Mouse (Mus musculus) granulocyte monocyte progenitor cell, adult 5-6 weeks (primary cell): ENCODE data around the gene Tbck. TPM values are rescaled to one million over a fixed set of nuclear protein-coding genes. Genes with fewer than 3 reads are reported as not detected.

Experiments used
- ATAC-seq: replicated peaks from 2 replicates; pipeline ENCODE4 v1.8.0; 2016; ENCODE audit warnings: mild to moderate bottlenecking, moderate TSS enrichment, inconsistent platforms; ENCODE audit not compliant: poor library complexity, severe bottlenecking
- total RNA-seq, 2 experiments: library from RNA; stranded (forward) in 1 of 2; stranded (reverse) in 1 of 2; fragments of 200-712, 200-1000 nt in 1 of 2; fragments of >200 nt in 1 of 2; fragmentation: Nextera tagmentation in 1 of 2; gene quantifications; 2 replicates each; pipeline ENCODE4 v1.2.3; 2014 to 2017

The Tbck gene
- total RNA-seq, 2 experiments from 2014 or later: 14.4 to 19.9 TPM

- ATAC-seq: no peak
Measured at GRCm38 (mm10) chr3:132752772-132753171, 68.8 kb downstream of the Tbck start.

- ATAC-seq: peak; percentile 52; the same call in 1 of the 2 replicates
Measured at GRCm38 (mm10) chr3:132756274-132756673, 72.3 kb downstream of the Tbck start.

- ATAC-seq: no peak
Measured at GRCm38 (mm10) chr3:132766033-132766726, 82.2 kb downstream of the Tbck start.

DNA sequence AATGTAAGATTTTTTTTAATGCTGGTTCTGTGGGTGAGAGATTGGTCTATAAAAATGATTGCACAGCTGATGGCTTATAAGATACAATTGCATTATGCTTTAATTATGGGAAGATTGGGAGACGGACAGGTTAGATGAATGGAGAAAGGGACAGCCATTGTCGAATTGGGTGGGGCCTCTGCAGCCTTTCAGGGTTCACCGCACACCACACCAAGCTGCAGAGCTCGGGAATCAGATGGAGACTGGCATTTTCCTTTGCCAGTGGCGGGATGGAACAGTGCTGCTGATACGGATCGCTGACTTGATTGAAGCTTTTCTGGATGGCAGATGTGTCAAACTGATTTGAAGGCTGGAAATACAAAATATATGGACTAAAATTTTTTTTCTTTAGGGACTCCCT, 88.1 kb downstream of the Tbck start:
- no peak for ATAC-seq

DNA sequence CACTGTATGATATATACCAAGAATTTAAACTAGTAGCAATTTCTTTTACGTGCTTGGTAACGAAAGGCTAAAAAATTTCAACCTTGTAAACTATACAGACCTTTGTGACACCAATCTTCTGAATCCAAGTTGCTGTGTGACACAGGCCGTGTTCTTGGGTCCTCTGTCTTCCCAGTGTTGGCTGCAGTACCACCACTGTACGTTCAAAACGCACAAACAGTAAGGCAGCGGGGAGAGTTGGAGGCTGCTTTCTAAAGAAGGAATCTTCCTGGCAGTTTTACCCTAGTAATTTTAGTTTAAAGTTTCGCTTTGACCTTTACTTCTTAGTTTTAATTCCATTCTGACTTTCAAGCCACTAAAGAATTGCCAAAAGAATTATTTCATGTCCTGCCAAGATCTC, 92.7 kb downstream of the Tbck start:
- no peak for ATAC-seq

DNA sequence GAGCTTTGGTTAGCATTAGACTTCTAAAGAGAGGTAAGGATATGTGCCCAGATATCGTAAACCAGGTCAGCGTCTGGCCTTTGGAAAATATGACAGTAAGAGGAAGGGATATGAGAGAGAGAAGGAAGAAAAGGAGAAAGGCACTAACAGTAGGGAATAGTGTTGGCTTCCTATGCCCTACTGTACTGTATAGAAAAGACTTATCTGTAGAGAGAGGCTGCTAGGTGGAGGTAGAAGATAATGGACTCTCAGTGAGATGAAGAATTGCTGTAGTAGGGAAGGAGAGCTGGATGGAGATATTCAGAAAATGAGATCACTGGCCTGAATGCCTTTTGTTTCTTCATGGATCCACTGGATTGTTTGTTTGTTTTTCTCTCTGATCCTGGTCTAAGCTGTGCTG, 97.2 kb downstream of the Tbck start:
- no peak for ATAC-seq

DNA sequence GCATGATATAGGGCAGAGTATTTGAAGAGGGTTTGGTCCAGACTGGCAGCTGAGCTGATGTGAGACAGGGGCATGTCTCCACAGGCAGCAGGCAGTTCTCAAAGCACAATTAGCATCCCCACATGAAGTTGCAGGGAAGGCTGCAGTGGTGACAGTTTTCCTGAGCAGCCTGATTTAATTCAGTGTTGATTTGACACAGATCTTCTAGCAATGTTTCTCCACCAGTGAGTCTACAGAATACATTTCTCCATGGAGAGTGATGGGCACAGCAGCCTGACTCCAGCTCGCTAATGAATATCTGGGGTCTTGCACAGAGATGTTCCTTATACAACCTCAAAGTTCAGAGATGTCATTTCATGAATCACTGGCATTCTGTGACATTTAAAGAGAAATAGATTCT, 99.1 kb downstream of the Tbck start:
- ATAC-seq: no peak

- no peak for ATAC-seq
Measured at GRCm38 (mm10) chr3:132784732-132785131, 100.8 kb downstream of the Tbck start.

DNA sequence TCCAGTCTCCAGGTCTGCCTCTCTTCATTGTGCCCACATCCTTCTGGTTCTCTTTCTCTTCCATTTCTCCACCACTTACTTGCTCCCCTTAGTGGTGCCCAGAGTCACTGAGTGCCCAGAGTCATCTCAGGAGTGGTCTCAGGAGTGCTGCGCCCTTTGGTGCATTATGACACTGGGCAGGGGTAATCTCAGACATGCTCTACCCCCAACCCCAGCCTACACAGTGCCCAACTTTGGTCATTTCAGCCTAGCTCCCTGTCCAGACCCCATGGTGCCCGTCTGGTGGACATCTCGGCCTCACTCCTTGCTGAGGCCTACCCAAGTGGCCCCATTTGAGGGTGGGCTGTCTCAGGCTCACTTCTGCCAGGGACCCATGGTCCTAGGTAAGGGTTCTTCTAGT, 102.7 kb downstream of the Tbck start:
- ATAC-seq: no peak

GRCm38 (mm10) chr3:132787775-132788174, 103.8 kb downstream of the Tbck start:
- ATAC-seq: no peak

DNA sequence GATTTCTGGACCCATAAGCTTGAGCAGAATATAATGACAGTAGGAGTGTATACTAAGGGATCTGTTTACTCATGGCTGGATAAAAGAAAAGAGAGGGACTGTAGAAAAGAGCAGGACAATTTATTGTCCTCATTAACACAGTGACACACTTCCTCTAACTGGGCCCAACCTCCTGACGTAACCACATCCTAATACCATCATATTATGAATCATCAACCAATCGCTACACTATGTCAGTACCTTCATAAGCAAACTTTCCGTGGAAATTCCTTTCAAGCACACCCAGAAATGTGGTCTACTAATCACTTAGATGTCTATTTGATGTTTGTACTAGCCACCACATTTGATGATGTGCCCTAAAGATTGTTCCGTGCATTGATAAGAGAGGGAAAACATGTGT, 107.2 kb downstream of the Tbck start:
- no peak for ATAC-seq

DNA sequence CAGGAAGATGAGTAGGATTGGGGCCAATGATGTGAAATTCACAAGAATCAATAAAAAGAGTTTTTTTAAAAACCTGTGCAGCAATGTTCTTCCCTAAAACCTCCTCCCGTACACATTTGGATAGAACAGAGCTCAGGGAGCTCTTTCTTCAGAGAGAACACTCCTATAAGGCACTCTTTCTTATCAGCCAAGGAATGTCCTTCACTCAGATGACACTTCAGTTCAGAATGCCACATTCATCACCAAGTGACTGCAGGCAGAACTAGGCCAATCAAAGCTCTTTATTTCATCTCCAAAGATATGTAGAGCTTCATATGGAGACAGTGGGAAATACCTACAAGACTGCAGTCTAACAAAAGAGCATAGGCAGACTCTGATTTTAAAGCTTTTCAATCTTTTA, 116.3 kb downstream of the Tbck start:
- no peak for ATAC-seq

DNA sequence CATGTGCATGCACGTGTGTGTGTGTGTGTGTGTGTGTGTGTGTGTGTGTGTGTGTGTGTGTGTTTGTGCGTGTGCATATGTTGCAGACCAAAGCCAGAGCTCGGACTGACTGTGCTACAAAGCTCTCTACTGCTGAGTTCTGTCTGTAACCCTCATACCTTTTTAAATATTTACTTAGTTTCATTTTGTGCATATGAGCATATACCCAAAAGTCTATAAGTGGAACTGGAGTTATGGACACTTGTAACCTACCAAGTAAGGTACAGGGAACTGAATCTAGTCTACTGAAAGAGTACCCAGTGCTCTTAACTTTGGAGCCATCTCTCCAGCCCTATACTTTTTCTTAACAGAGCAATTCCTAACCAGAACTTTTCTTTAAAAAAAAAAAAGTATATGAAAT, 118.0 kb downstream of the Tbck start:
- no peak for ATAC-seq

DNA sequence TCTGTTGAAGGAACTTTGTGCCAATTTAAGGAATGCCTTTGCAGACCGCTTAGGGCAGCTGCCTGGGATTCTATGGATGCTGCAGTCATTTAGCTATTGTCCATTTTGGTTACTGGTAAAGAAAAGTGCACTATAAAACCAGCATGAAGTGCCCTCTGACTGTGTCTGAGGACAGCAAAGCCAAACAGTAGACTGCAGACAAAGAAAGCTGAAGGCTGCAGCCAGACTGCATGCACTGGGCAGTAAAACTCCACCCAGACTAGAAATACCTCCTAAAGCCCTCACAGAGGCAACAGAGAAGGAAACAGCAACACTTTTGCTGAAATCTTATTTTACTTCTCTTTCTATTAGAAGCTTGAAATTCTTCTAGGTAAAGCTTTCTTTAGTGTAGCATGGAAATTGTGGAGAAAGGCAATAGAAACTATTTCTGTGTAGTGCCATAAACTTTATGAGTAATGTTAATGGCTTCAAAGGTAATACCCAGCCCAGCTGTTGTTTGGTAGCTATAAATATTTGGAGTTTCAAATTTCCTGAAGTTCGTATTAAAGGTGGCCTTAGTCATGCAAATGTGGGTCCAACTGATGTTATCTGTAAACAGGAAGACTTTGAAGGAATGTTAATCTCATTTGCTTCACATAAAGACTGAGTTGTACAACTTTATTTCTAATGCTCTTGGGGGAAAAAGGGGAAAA, 124.1 kb downstream of the Tbck start:
- no peak for ATAC-seq

- no peak for ATAC-seq
Measured at GRCm38 (mm10) chr3:132808951-132809350, 125.0 kb downstream of the Tbck start.

DNA sequence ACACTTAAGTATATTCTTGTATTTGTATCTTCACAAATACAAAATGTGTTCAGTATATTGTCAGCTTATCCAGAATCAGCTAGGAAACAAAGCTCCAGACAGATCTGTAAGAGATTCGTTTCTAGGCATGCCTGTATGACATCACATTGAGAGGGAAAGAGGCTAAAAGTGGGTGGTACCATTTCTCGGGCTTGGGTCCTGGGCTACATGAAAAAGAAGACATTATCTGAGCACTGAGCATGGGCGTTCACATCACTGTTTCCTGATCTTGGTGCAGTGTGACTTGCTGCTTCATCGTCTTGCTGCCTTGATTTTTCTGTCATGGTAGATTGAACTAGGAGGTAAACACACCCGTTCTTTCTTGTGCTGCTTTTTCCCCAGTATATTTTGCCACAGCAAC, 127.8 kb downstream of the Tbck start:
- no peak for ATAC-seq

GRCm38 (mm10) chr3:132812356-132812755, 128.4 kb downstream of the Tbck start:
- ATAC-seq: no peak

DNA sequence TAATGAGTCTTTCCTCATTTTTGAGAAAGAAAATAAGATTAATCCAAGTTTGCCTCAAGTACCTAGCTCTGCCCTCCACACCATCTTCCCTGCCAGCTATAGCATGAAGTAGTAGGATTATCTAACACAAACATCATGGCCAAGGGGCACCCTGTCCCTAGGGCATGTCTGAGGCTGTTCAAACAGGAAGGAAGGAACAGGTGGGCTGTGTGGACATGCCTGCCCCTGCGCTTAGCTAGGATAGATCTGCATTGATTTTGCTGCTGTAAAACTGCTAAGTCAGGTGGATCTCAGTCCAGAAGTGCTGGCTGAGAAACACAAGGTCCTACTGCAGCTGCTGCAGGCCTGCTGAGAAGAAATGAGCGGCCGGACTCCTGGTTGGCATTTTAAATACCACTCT, 129.2 kb downstream of the Tbck start:
- no peak for ATAC-seq

GRCm38 (mm10) chr3:132813706-132814497, 130.0 kb downstream of the Tbck start:
- no peak for ATAC-seq

DNA sequence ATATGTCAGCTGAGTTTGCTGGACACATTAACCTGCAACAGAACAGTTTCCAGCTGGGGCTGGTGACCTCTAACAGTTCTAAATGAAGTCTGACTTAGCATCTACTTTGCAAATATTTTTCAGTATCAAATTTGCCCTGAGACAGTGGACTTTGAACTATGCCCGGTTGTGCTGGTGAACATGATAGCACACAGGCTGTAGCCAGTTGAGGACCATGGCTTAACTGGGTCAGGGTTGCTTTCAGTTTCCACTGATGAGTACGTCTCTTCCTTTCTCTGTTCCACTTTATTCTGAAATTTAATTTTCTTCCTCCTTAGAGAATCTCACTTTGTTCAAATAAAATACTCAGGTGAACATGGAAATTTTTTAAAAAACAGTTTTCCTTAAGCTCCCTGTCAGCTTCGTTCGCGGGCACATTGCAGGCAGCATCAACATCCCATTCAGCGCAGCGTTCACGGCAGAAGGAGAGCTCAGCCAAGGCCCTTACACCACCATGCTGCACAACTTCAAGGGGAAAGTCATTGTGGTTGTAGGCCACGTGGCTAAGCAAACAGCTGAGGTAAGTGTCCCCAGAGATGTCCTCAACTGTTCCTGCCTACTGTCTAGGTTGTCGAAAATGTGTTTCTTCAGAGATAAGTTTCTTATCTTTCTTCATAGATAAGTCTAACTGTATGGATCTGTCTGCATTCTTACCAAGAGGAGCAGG, 131.0 kb downstream of the Tbck start:
- peak; percentile 20; the same call in 1 of the 2 replicates for ATAC-seq
